In genomic region chr9:93131620-93132200, GRCm38 (mm10) we compare ENCODE assay signal across 32 mouse cellular contexts.
A peak's percentile ranks its signal among the peaks of the same experiment; 100 is the strongest.
DNase-seq lines count a peak whose midpoint lies in the region; ATAC-seq lines count a peak whose summit lies in the region.
"Had no signal": no experiment of that assay in that cellular context is flagged by ENCODE, and none has a peak within 500 bp of the region (broad histone marks: within the 10 kb centered on the region; RNA-seq: fewer than 3 reads in every experiment).

No protein-coding gene starts in this region.

- no peak overlapping the region for H3K4me3 ChIP-seq in neural tube, embryonic 15.5 days (replicated peaks)
- H3K4me3 ChIP-seq: embryonic facial prominence, embryonic 12.5 days; embryonic facial prominence, embryonic 15.5 days; erythroblast, embryonic 14.5 days; forebrain, embryonic 10.5 days; heart, adult 2 months; heart, embryonic 12.5 days; heart, embryonic 15.5 days had no signal

- H3K36me3 ChIP-seq in neural tube, embryonic 15.5 days, result no peaks in the 10 kb centered on the region
- H3K36me3 ChIP-seq: embryonic facial prominence, embryonic 12.5 days; embryonic facial prominence, embryonic 15.5 days; forebrain, embryonic 10.5 days; G1E; heart, embryonic 12.5 days; heart, embryonic 15.5 days had no signal

- intact Hi-C loops in heart, postnatal 25 days (cut with DNase I), result no loop called here

- no peak for ATAC-seq in neural tube, embryonic 15.5 days (ENCODE audit: low FRiP score)
- ATAC-seq: CD4-positive, CD25-positive, alpha-beta regulatory T cell, adult 4 months; forebrain, embryonic 14.5 days; forebrain, postnatal 0 days; hindbrain, postnatal 0 days; intestine, postnatal 0 days had no signal

- H3K4me1 ChIP-seq in neural tube, embryonic 15.5 days, result no peaks in the 10 kb centered on the region
- H3K4me1 ChIP-seq: embryonic facial prominence, embryonic 12.5 days; embryonic facial prominence, embryonic 15.5 days; forebrain, embryonic 10.5 days; heart, embryonic 12.5 days; heart, embryonic 15.5 days had no signal

- no peak overlapping the region for H3K27ac ChIP-seq in neural tube, embryonic 15.5 days (replicated peaks)
- H3K27ac ChIP-seq: embryonic facial prominence, embryonic 12.5 days; embryonic facial prominence, embryonic 15.5 days; forebrain, embryonic 10.5 days; heart, adult 2 months; heart, embryonic 15.5 days; hindbrain, embryonic 14.5 days; hindbrain, postnatal 0 days had no signal

- H3K9ac ChIP-seq in neural tube, embryonic 15.5 days (replicated peaks), result no peak overlapping the region
- H3K9ac ChIP-seq: embryonic facial prominence, embryonic 12.5 days; embryonic facial prominence, embryonic 15.5 days; forebrain, postnatal 0 days; heart, embryonic 12.5 days; heart, embryonic 15.5 days; hindbrain, embryonic 14.5 days had no signal

- no peak overlapping the region for H3K4me2 ChIP-seq in neural tube, embryonic 15.5 days
- H3K4me2 ChIP-seq: embryonic facial prominence, embryonic 12.5 days; embryonic facial prominence, embryonic 15.5 days; heart, embryonic 12.5 days; heart, embryonic 15.5 days; hindbrain, embryonic 14.5 days had no signal

- no peaks in the 10 kb centered on the region for H3K9me3 ChIP-seq in neural tube, embryonic 15.5 days (replicated peaks)
- H3K9me3 ChIP-seq: embryonic facial prominence, embryonic 12.5 days; embryonic facial prominence, embryonic 15.5 days; forebrain, embryonic 10.5 days; heart, embryonic 15.5 days had no signal

- DNase-seq in 3T3-L1 (ENCODE audit: low read depth, low spot score), result peak; percentile 16
- peak; percentile 4 for DNase-seq in ES-CJ7 (ENCODE audit: low read depth, low spot score)
- DNase-seq in ZHBTc4 (ENCODE audit: low read depth, low spot score), result peak; percentile 9
- peak; percentile 46 for DNase-seq in fibroblast of lung, adult 2 months (ENCODE audit: low read depth)
- no peak for DNase-seq in urinary bladder, adult 18-20 months (ENCODE audit: low spot score in 2 of 2)
- DNase-seq in heart, postnatal 25 days (ENCODE audit: low spot score), result no peak
- DNase-seq in cerebellum, postnatal 25 days, result no peak
- DNase-seq: adrenal gland, postnatal 10 days; adrenal gland, postnatal 36 days; cerebellum, adult 11-12 months; cerebellum, adult 8-10 months; cerebellum, postnatal 14 days; forebrain, postnatal 0 days; gastrocnemius, postnatal 10 days; gastrocnemius, postnatal 36 days; heart, adult 2 months; heart, postnatal 10 days; heart, postnatal 4 days; kidney, adult 2 months had no signal

- no peaks in the 10 kb centered on the region for H3K27me3 ChIP-seq in neural tube, embryonic 15.5 days (replicated peaks)
- H3K27me3 ChIP-seq: embryonic facial prominence, embryonic 12.5 days; embryonic facial prominence, embryonic 15.5 days; heart, embryonic 12.5 days; heart, embryonic 15.5 days had no signal

Comparison
In these comparisons a context has a peak if more than half of its experiments do, and no peak if none do; other contexts are left out.
1. DNase-seq: peak in 3T3-L1 (single experiment), ES-CJ7 (single experiment), ZHBTc4 (single experiment) and fibroblast of lung, adult 2 months (single experiment); none in urinary bladder, adult 18-20 months (0 of 2), heart, postnatal 25 days (single experiment) and cerebellum, postnatal 25 days (0 of 2).